Mouse (Mus musculus) ES-E14 (cell line): Measurements from ENCODE around the gene Akap10. TPM values are rescaled to one million over a fixed set of nuclear protein-coding genes. Genes with fewer than 3 reads are reported as not detected.

Source experiments
- DNase-seq: peaks from one replicate; pipeline ENCODE4 v3.0.0-alpha.2; 2013; ENCODE audit warnings: low read depth, low spot score
- H3K27ac ChIP-seq: 2 replicates; pipeline ENCODE4 v1.5.1; 2012; ENCODE audit warnings: low read depth, mild to moderate bottlenecking, low read length, moderate library complexity, mixed read lengths; ENCODE audit not compliant: poor library complexity, insufficient read depth, severe bottlenecking
- H3K36me3 ChIP-seq: 2 replicates; pipeline ENCODE4 v1.6.1; 2012; ENCODE audit warnings: mild to moderate bottlenecking, low read length, moderate library complexity, mixed read lengths; ENCODE audit not compliant: control insufficient read depth, poor library complexity, insufficient read depth, severe bottlenecking
- H3K4me1 ChIP-seq, 2 experiments: fragments of 150-350 bp in 1 of 2; sonication (generic) in 1 of 2; 2 replicates each; pipeline ENCODE4 v1.6.1; 2012; ENCODE audit warnings: low read length in 2 of 2, mild to moderate bottlenecking in 1 of 2, mixed read lengths in 1 of 2; ENCODE audit not compliant: control insufficient read depth in 2 of 2, insufficient read depth in 2 of 2, poor library complexity in 1 of 2
- H3K4me3 ChIP-seq, 2 experiments: fragments of 150-350 bp in 1 of 2; sonication (generic) in 1 of 2; 2 replicates each; pipeline ENCODE4 v1.5.1; 2012; ENCODE audit warnings: low read length in 2 of 2, low read depth in 1 of 2, mild to moderate bottlenecking in 1 of 2, mixed read lengths in 1 of 2; ENCODE audit not compliant: insufficient read depth in 1 of 2, poor library complexity in 1 of 2, severe bottlenecking in 1 of 2
- H3K9ac ChIP-seq: 2 replicates; pipeline ENCODE4 v1.6.1; 2012; ENCODE audit warnings: low read depth, mild to moderate bottlenecking, low read length, mixed read lengths; ENCODE audit not compliant: poor library complexity, insufficient read depth, severe bottlenecking
- H3K9me3 ChIP-seq: fragments of 150-350 bp; sonication (generic); 2 replicates; pipeline ENCODE4 v1.6.1; 2012; ENCODE audit warnings: low read depth, mild to moderate bottlenecking, low read length; ENCODE audit not compliant: control insufficient read depth, insufficient read depth
- CHD2 ChIP-seq: IDR thresholded peaks from 2 replicates; pipeline ENCODE4 v1.6.1; 2014; ENCODE audit warnings: mild to moderate bottlenecking, low read depth, low read length, inconsistent platforms
- HCFC1 ChIP-seq: IDR thresholded peaks from 2 replicates; pipeline ENCODE4 v1.6.1; 2012; ENCODE audit warnings: low read length, inconsistent platforms, borderline replicate concordance; ENCODE audit not compliant: insufficient read depth
- MAFK ChIP-seq: IDR thresholded peaks from 2 replicates; pipeline ENCODE4 v1.6.1; 2014; ENCODE audit warnings: mild to moderate bottlenecking, low read depth, low read length, inconsistent platforms; ENCODE audit not compliant: insufficient read depth
- ZC3H11A ChIP-seq: IDR thresholded peaks from 2 replicates; pipeline ENCODE4 v1.6.1; 2012; ENCODE audit warnings: low read depth, mild to moderate bottlenecking, inconsistent platforms, low read length, borderline replicate concordance
- ZNF384 ChIP-seq: IDR thresholded peaks from 2 replicates; pipeline ENCODE4 v1.6.1; 2012; ENCODE audit warnings: low read depth, low read length, inconsistent platforms
- in situ Hi-C, 2 experiments: fragments of 600-800 bp; cut with MboI; formaldehyde crosslinking; loops; one replicate each; pipeline ENCODE4 v1.15.1; 2025; ENCODE audit warnings: low sequenced_read_pairs in 2 of 2, inconsistent platforms in 1 of 2; ENCODE audit not compliant: unreplicated experiment in 2 of 2
- total RNA-seq: library from RNA; depleted of rRNA; stranded (reverse); fragments of 300-350 nt; gene quantifications from 2 replicates; pipeline ENCODE4 v1.2.3, GENCODE M21; 2012; rRNA removed

Akap10 gene
- 23.5 and 24.2 TPM in 2 replicates for total RNA-seq

DNA sequence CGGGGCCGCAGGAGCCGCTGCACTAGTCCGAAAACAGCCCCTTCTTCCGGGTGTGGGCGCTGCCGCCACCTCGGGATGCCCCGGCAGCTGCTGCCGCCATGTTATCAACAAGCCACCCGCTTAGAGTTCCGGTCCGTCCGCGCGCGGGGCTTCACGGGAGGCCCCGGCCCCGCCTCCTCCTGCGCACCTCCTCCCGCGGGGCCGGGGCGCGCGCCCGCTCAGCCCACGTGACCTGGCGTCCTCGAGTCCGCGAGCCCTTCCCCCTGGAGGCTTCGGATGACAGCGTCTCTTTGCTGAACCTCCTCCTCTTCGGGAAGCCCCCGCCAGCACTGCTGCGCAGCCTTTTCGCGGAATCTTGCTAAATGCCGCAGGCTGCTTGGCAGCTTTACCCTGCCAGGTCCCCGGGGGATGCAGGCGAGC is at the start of gene Akap10:
TSS of gene Akap10 (minus strand) at position 155 of the 420 bp plus-strand sequence.
- peak within 1 kb of the TSS; percentile 79 for H3K27ac ChIP-seq
- peaks cover 0 to 8% of the 10 kb centered on the region in 2 experiments; a peak in 1 of 4 replicates for H3K4me1 ChIP-seq
- in situ Hi-C loops: no loop called here
- DNase-seq: peak; percentile 83
- H3K36me3 ChIP-seq: no peaks in the 10 kb centered on the region
- peak; percentile 71; the same call in 1 of the 2 replicates for TF ChIP-seq HCFC1
- no peak for TF ChIP-seq CHD2
- TF ChIP-seq ZNF384: no peak
- TF ChIP-seq ZC3H11A: no peak
- TF ChIP-seq MAFK: no peak
- H3K4me3 ChIP-seq: peak within 1 kb of the TSS; percentile 95 to 99
- H3K9me3 ChIP-seq: no peaks in the 10 kb centered on the region
- H3K9ac ChIP-seq: peak within 1 kb of the TSS; percentile 96

- DNase-seq: no peak
- no peaks in the 10 kb centered on the region for H3K36me3 ChIP-seq
- H3K9me3 ChIP-seq: no peaks in the 10 kb centered on the region
- H3K27ac ChIP-seq: no peak overlapping the region
- no peak overlapping the region for H3K9ac ChIP-seq
- TF ChIP-seq ZC3H11A: no peak
- TF ChIP-seq MAFK: no peak
- TF ChIP-seq HCFC1: no peak
- no peak for TF ChIP-seq CHD2
- TF ChIP-seq ZNF384: no peak
- no peaks in the 10 kb centered on the region; a peak in 1 of 4 replicates for H3K4me1 ChIP-seq
- no peak overlapping the region for H3K4me3 ChIP-seq
- in situ Hi-C loops: no loop called here
Observed at GRCm38 (mm10) chr11:61975783-61976182, 45.7 kb upstream of the Akap10 start.

- no peak for TF ChIP-seq HCFC1
- TF ChIP-seq ZNF384: no peak
- TF ChIP-seq MAFK: no peak
- TF ChIP-seq ZC3H11A: no peak
- no peak for TF ChIP-seq CHD2
Observed at GRCm38 (mm10) chr11:61974106-61974707, 44.2 kb upstream of the Akap10 start.

DNA sequence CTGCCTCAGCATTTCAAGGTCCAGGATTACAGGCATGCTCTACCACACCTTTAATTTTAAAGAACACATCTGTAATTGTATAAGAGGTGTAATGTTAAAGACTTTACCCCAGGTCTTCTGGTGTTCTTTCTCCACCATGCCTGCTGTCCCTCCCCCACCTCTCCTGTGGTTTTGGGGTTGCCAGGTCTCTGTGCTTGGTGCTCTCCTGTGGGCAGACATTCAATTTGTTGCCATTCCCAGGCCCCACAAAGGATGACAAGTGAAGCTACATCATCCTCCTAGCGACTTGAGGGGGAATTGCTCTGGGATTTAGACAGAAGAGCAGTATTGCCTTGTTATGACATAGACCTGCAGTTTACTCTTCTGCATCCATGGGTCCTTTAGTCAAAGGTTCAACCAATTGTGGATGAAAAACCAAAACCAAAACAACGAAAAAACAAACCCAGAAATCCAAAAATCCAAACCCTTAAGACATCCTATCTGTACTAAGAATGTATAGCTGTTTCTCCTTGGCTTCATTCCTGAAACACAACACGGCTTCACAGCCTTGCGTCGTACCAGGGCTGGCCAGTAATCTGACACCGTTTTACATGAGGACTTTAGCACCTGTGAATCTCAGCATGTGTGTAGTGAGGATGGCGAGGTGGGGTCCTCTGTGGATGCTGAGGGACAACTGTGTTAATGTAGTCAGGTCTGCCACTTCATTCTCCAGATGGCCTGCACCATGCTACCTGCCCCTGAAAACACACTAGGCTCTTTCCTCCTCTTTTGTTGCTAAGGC is 41.6 kb upstream of the Akap10 start:
- in situ Hi-C loops: no loop called here
- Histone ChIP-seq H3K4me3 (no peak overlapping the region), H3K4me1 (no peaks in the 10 kb centered on the region; a peak in 1 of 4 replicates), H3K27ac (no peak overlapping the region), H3K9ac (no peak overlapping the region), H3K36me3 (no peaks in the 10 kb centered on the region), H3K9me3 (no peaks in the 10 kb centered on the region)
- no peak for TF ChIP-seq MAFK
- DNase-seq: no peak

More at GRCm38 (mm10) chr11:61974106-61974707, 44.2 kb upstream of the Akap10 start:
- H3K27ac ChIP-seq: no peak overlapping the region
- H3K9me3 ChIP-seq: no peaks in the 10 kb centered on the region
- H3K36me3 ChIP-seq: no peaks in the 10 kb centered on the region
- in situ Hi-C loops: no loop called here
- no peak overlapping the region for H3K4me3 ChIP-seq
- H3K4me1 ChIP-seq: no peaks in the 10 kb centered on the region; a peak in 1 of 4 replicates
- no peak overlapping the region for H3K9ac ChIP-seq
- DNase-seq: no peak
